Mouse (Mus musculus) stomach, embryonic 15.5 days (tissue): ENCODE data around the gene Bco2. TPM values are rescaled to one million over a fixed set of nuclear protein-coding genes. Genes with fewer than 3 reads are reported as not detected.

ENCODE experiments used
- ATAC-seq: fragments of 200-750 bp; cut with Nextera tagmentation; 2 replicates; pipeline ENCODE4 v1.8.0; 2017; ENCODE audit warnings: low read depth, moderate number of reproducible peaks, moderate TSS enrichment; ENCODE audit not compliant: insufficient read depth, low FRiP score
- H3K27ac ChIP-seq: fragments of 300-500 bp; sonication (generic); 2 replicates; pipeline ENCODE4 v1.5.1; 2015; ENCODE audit warnings: mild to moderate bottlenecking, inconsistent platforms
- H3K27me3 ChIP-seq: fragments of 300-500 bp; sonication (generic); replicated peaks from 2 replicates; pipeline ENCODE4 v1.6.1; 2015; ENCODE audit warnings: inconsistent platforms
- H3K36me3 ChIP-seq: fragments of 300-500 bp; sonication (generic); 2 replicates; pipeline ENCODE4 v1.6.1; 2015; ENCODE audit warnings: inconsistent platforms
- H3K4me1 ChIP-seq: fragments of 300-500 bp; sonication (generic); 2 replicates; pipeline ENCODE4 v1.6.1; 2015; ENCODE audit warnings: inconsistent platforms
- H3K4me2 ChIP-seq: fragments of 300-500 bp; sonication (generic); 2 replicates; pipeline ENCODE4 v1.6.1; 2015; ENCODE audit warnings: mild to moderate bottlenecking, inconsistent platforms
- H3K4me3 ChIP-seq: fragments of 300-500 bp; sonication (generic); replicated peaks from 2 replicates; pipeline ENCODE4 v1.5.1; 2015; ENCODE audit warnings: inconsistent platforms
- H3K9ac ChIP-seq: fragments of 300-500 bp; sonication (generic); 2 replicates; pipeline ENCODE4 v1.6.1; 2015; ENCODE audit warnings: inconsistent platforms
- H3K9me3 ChIP-seq: fragments of 300-500 bp; sonication (generic); 2 replicates; pipeline ENCODE4 v1.6.1; 2016; ENCODE audit warnings: inconsistent platforms
- WGBS: fragments of 180-500 bp; shearing (Covaris S2); methylation state at CpG from one replicate; pipeline ENCODE4 v1.1.7; 2015; 5-methylcytosine and 5-hydroxymethylcytosine counted together
- polyA plus RNA-seq: library from polyadenylated mRNA; unstranded; fragments of >200 nt; fragmentation: Nextera tagmentation; extraction: Ambion mirVana; gene quantifications from 2 replicates; pipeline ENCODE4 v1.2.1, GENCODE M21; 2015

Bco2 gene
- polyA plus RNA-seq, 1 experiment from 2014 or later, result 1.1 TPM

- no peak overlapping the region for H3K4me2 ChIP-seq
- no peaks in the 10 kb centered on the region for H3K36me3 ChIP-seq
- H3K9ac ChIP-seq, result no peak overlapping the region
- no peaks in the 10 kb centered on the region for H3K9me3 ChIP-seq
- H3K27me3 ChIP-seq, result no peaks in the 10 kb centered on the region
- no peak overlapping the region for H3K4me3 ChIP-seq
- peak; percentile 70 for ATAC-seq
- no peaks in the 10 kb centered on the region for H3K4me1 ChIP-seq
- 59% methylated on average over 4 of the region's 4 CpGs for WGBS
- H3K27ac ChIP-seq, result no peak overlapping the region
These were observed 32.0 kb upstream of the Bco2 start for GRCm38 (mm10) chr9:50586955-50587354.

GRCm38 (mm10) chr9:50585145-50585818 lies 30.3 kb upstream of the Bco2 start:
- WGBS, result 73% methylated on average over 6 of the region's 6 CpGs
- no peaks in the 10 kb centered on the region for H3K9me3 ChIP-seq
- no peak overlapping the region for H3K27ac ChIP-seq
- H3K4me3 ChIP-seq, result no peak overlapping the region
- H3K4me1 ChIP-seq, result no peaks in the 10 kb centered on the region
- no peak overlapping the region for H3K4me2 ChIP-seq
- H3K36me3 ChIP-seq, result no peaks in the 10 kb centered on the region
- H3K27me3 ChIP-seq, result no peaks in the 10 kb centered on the region
- no peak overlapping the region for H3K9ac ChIP-seq
- no peak for ATAC-seq

GRCm38 (mm10) chr9:50580370-50580769 lies 25.4 kb upstream of the Bco2 start:
- H3K9ac ChIP-seq, result no peak overlapping the region
- H3K27me3 ChIP-seq, result no peaks in the 10 kb centered on the region
- no peaks in the 10 kb centered on the region for H3K9me3 ChIP-seq
- H3K36me3 ChIP-seq, result no peaks in the 10 kb centered on the region
- no peak overlapping the region for H3K27ac ChIP-seq
- H3K4me1 ChIP-seq, result no peaks in the 10 kb centered on the region
- WGBS, result 37% methylated on average over 4 of the region's 4 CpGs
- no peak overlapping the region for H3K4me3 ChIP-seq
- no peak overlapping the region for H3K4me2 ChIP-seq
- no peak for ATAC-seq

- no peak overlapping the region for H3K4me2 ChIP-seq
- no peaks in the 10 kb centered on the region for H3K36me3 ChIP-seq
- no peaks in the 10 kb centered on the region for H3K9me3 ChIP-seq
- H3K27ac ChIP-seq, result peak overlapping the region; percentile 11; the same call in 1 of the 2 replicates
- H3K4me1 ChIP-seq, result no peaks in the 10 kb centered on the region
- peak; percentile 35; the same call in 1 of the 2 replicates for ATAC-seq
- no peak overlapping the region for H3K9ac ChIP-seq
- no peak overlapping the region for H3K4me3 ChIP-seq
- 65% methylated on average over 10 of the region's 10 CpGs for WGBS
- no peaks in the 10 kb centered on the region for H3K27me3 ChIP-seq
These were observed 14.9 kb upstream of the Bco2 start for GRCm38 (mm10) chr9:50569599-50570525.

- WGBS, result 88% methylated on average over 2 of the region's 2 CpGs
- Histone ChIP-seq H3K27me3 (no peaks in the 10 kb centered on the region), H3K4me1 (no peaks in the 10 kb centered on the region), H3K27ac (no peak overlapping the region), H3K4me2 (no peak overlapping the region), H3K9me3 (no peaks in the 10 kb centered on the region), H3K4me3 (no peak overlapping the region), H3K36me3 (no peaks in the 10 kb centered on the region), H3K9ac (no peak overlapping the region)
- no peak for ATAC-seq
These were observed 12.9 kb upstream of the Bco2 start for GRCm38 (mm10) chr9:50567881-50568280.

GRCm38 (mm10) chr9:50567372-50567771 lies 12.4 kb upstream of the Bco2 start:
- H3K4me3 ChIP-seq, result no peak overlapping the region
- no peaks in the 10 kb centered on the region for H3K36me3 ChIP-seq
- no peak for ATAC-seq
- 84% methylated on average over 4 of the region's 4 CpGs for WGBS
- no peaks in the 10 kb centered on the region for H3K4me1 ChIP-seq
- no peak overlapping the region for H3K27ac ChIP-seq
- no peak overlapping the region for H3K9ac ChIP-seq
- H3K9me3 ChIP-seq, result no peaks in the 10 kb centered on the region
- no peak overlapping the region for H3K4me2 ChIP-seq
- no peaks in the 10 kb centered on the region for H3K27me3 ChIP-seq

- no peak overlapping the region for H3K4me3 ChIP-seq
- H3K4me2 ChIP-seq, result no peak overlapping the region
- WGBS, result 47% methylated on average over 4 of the region's 4 CpGs
- no peak for ATAC-seq
- no peaks in the 10 kb centered on the region for H3K27me3 ChIP-seq
- no peak overlapping the region for H3K9ac ChIP-seq
- no peaks in the 10 kb centered on the region for H3K36me3 ChIP-seq
- no peak overlapping the region for H3K27ac ChIP-seq
- H3K9me3 ChIP-seq, result no peaks in the 10 kb centered on the region
- no peaks in the 10 kb centered on the region for H3K4me1 ChIP-seq
These were observed 11.0 kb upstream of the Bco2 start for GRCm38 (mm10) chr9:50565940-50566339.

- H3K9me3 ChIP-seq, result no peaks in the 10 kb centered on the region
- WGBS, result 72% methylated on average over 7 of the region's 7 CpGs
- ATAC-seq, result no peak
- no peaks in the 10 kb centered on the region for H3K36me3 ChIP-seq
- H3K9ac ChIP-seq, result no peak overlapping the region
- H3K4me3 ChIP-seq, result no peak overlapping the region
- H3K27me3 ChIP-seq, result no peaks in the 10 kb centered on the region
- no peak overlapping the region for H3K4me2 ChIP-seq
- no peaks in the 10 kb centered on the region for H3K4me1 ChIP-seq
- H3K27ac ChIP-seq, result no peak overlapping the region
These were observed 10.2 kb upstream of the Bco2 start for GRCm38 (mm10) chr9:50565173-50565572.

GRCm38 (mm10) chr9:50561918-50562360 lies 7.0 kb upstream of the Bco2 start:
- ATAC-seq, result no peak

GRCm38 (mm10) chr9:50561145-50561917 lies 6.3 kb upstream of the Bco2 start, which contains the start of gene Tex12:
Tex12 (minus strand) TSS chr9:50561325.
- Histone ChIP-seq H3K4me2 (no peak within 1 kb of the TSS), H3K27ac (no peak within 1 kb of the TSS), H3K27me3 (no peaks in the 10 kb centered on the region), H3K9ac (no peak within 1 kb of the TSS), H3K36me3 (no peaks in the 10 kb centered on the region), H3K4me1 (no peaks in the 10 kb centered on the region), H3K4me3 (no peak within 1 kb of the TSS), H3K9me3 (no peaks in the 10 kb centered on the region)
- no peak for ATAC-seq
- 83% methylated on average over 38 of the region's 38 CpGs for WGBS

More at GRCm38 (mm10) chr9:50561918-50562360, 7.0 kb upstream of the Bco2 start:
- no peaks in the 10 kb centered on the region for H3K9me3 ChIP-seq
- H3K4me3 ChIP-seq, result no peak overlapping the region
- 86% methylated on average over 2 of the region's 2 CpGs for WGBS
- no peaks in the 10 kb centered on the region for H3K27me3 ChIP-seq
- H3K27ac ChIP-seq, result no peak overlapping the region
- no peaks in the 10 kb centered on the region for H3K4me1 ChIP-seq
- H3K36me3 ChIP-seq, result no peaks in the 10 kb centered on the region
- H3K9ac ChIP-seq, result no peak overlapping the region
- no peak overlapping the region for H3K4me2 ChIP-seq

GRCm38 (mm10) chr9:50554241-50555093 lies 514 bp downstream of the Bco2 start, which contains the start of gene Il18:
Il18 (plus strand) TSS chr9:50554827.
- no peak within 1 kb of the TSS for H3K4me3 ChIP-seq
- no peak for ATAC-seq
- no peaks in the 10 kb centered on the region for H3K4me1 ChIP-seq

More at GRCm38 (mm10) chr9:50554241-50555093, 514 bp downstream of the Bco2 start, which contains the start of gene Il18:
- no peaks in the 10 kb centered on the region for H3K36me3 ChIP-seq
- no peak within 1 kb of the TSS for H3K9ac ChIP-seq
- no peaks in the 10 kb centered on the region for H3K27me3 ChIP-seq
- H3K27ac ChIP-seq, result peak within 1 kb of the TSS; percentile 35; the same call in 1 of the 2 replicates
- 33% methylated on average over 12 of the region's 12 CpGs for WGBS
- no peaks in the 10 kb centered on the region for H3K9me3 ChIP-seq
- peak within 1 kb of the TSS; percentile 6; the same call in 1 of the 2 replicates for H3K4me2 ChIP-seq
